Mouse (Mus musculus): Measurements from ENCODE around the gene Rasgef1b.

Rasgef1b gene

DNA sequence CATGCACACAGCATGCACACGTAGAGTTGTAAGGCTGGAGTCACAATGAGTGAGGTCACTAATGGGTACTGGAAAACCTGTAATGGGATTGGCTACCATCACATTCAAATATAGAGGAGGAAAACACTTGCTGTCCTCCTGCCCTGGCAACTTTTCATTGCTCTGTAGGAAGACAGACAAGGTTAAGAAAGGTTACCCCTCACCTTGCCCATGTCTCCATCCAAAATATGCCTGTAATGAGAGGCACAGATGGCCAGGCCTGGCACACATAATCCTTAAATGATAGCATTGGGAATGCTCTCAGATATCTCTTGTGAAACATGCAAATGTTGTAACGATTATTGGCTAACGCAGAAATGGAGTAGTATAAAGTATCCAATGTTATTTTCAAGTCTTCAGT, 235.8 kb downstream of the Rasgef1b start:
- DNase-seq (ENCODE audit: low spot score) = no peak

DNA sequence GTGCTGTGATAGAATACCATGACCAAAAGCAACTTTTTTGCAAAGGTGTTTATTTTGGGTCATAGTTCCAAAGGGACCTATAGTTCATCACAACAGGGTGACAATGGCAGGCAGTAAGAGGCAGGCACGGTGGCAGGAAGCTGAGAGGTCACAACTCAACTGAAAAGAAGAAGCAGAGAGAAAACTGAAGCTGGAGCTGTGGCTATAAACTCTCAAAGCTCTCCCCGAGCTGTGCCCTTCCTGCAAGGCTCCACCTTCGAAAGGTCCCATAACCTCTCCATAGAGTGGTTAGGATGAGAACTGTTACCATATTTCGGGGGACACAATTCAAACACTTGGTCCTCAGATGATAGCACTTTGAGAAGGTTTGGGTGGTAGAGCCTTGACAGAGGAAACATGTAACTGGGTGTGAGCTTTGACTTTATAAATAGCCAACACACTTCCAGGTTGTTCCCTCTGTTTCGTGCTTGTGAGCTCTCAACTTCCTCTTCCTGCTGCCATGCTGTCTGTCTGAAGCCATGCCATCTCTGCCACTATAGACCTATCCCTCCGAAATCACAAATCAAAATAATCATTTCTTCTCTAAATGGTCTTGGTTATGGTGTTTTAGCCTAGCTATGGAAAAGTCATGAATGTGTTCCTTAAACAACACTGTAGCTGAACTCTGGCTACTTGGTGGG, 240.2 kb downstream of the Rasgef1b start:
- DNase-seq (ENCODE audit: low spot score) = no peak

DNA sequence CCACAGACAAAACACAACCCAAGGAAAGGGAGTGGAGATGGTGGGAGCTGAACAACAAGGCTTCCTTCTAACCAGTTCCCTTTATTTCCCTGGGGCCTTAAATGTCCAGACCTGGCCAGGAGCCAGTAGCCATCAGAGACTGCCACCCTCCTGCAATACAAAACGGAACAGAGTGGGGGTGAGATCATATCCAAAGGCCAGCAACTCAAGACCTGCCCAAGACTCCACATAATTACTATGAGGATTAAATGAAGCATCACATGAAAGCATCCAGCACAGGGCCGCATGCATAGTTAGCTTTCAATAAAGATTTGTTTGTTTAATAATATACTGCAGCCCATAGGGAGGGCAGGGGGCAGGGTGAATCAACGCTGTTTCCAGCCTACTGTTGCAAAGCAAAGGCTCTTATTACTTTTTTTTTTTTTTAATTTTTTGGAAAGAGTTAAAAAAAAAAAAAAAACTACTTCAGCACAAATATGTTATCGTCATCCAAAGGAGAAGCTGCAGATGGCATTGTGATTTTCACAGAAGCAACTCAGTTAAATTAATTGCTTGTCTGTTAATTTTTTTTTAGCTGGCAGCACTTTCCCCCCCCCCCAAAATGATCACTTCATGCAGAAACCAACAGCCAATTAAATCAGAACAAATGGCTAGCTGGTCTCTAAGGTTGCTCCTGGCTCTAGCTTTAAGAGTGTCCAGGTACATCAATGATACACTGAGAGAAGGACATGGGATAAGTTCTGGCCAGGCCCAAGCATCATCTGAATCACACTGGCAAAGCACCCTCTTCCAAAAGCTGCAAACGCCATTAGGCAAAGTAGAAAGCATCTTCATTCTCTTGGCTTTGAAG, 241.6 kb downstream of the Rasgef1b start:
- DNase-seq (ENCODE audit: low spot score) = no peak

- DNase-seq (ENCODE audit: low spot score) = no peak
Measured at GRCm38 (mm10) chr5:99483162-99483561, 245.7 kb downstream of the Rasgef1b start.

- DNase-seq (ENCODE audit: low spot score) = no peak
Measured at GRCm38 (mm10) chr5:99482524-99482923, 246.3 kb downstream of the Rasgef1b start.

DNA sequence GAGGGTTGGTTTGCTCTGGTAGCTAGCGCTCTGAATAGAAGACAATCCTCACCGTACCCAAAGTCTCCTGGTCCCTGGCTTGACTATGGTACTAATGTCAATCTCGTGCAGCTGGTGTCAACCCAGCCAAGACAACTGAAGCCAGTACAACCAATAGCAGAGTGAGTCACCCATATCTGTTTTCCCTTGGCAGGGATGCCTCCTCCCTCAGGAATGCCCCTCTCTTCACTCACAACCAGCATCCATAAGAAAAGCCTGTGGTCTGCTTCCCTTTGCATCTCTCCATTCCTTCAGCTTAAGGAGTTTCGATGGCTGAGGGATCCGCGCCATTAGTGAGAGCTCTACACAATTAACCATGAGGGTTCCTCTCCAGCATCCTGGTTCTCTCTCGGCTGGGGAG, 246.8 kb downstream of the Rasgef1b start:
- DNase-seq (ENCODE audit: low spot score) = no peak

DNA sequence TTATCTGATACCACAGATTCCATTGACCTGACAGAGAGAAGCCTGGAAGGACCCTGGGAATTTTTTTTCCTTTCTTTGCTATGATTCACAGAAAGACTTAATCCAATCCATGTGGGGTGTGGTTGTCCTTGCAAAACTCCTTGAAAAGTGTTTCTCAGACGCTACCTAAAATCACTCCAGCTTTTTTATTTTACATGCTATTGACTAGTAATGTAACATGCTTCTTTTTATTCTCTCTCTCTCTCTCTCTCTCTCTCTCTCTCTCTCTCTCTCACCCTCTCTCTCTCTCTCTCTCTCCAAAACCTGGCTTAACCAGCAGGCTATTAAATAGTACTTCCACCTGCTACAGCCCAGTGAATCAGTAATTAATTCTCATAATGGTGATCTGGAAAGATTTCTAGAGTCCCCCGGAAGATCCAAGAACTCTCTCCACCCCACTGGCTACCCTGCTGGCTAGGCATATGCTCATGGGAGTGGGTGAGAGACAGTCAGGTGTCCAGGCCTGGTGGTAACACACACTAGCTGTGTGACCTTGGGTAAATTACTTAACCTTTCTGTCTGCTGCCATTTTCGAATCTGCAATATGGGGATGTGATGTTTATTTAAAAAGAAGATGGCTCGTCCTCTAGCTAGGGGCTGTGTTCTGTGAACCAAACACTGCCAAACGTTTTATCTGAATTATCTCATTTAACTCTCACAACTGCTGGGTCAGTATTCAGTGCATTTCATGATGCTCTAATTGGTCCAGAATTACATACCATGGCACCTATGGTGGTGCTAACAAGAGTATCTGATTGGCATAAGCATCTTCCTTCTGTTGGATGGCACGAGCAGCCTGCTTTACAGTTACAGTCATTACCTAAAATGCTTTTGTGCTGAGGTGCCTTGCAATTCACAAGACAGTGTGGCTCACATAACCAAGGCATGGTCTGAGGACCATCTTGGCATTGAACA, 248.5 kb downstream of the Rasgef1b start:
- no peak for DNase-seq (ENCODE audit: low spot score)

- peak; percentile 19 for DNase-seq (ENCODE audit: low spot score)
Measured at GRCm38 (mm10) chr5:99479263-99480077, 249.4 kb downstream of the Rasgef1b start.

DNA sequence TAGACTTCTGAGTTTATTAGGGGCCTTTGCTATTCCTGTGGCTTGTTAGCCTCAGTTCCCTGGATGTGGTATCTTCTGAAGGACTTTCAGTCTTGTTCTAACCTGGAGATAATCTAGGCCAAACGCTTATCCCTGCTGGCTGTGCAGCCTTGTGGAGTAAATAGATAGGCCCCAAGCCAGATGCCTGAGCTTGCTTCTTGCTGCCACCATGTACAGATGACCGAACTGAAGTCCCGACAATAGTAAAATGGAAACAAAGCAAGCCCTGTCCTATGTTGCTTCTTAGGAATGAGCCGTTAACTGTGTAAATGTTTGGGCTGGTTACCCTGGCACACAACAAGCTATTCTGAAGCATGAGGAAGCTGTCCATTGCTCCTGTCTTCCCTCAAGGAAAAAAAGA, 250.1 kb downstream of the Rasgef1b start:
- no peak for DNase-seq (ENCODE audit: low spot score)

DNA sequence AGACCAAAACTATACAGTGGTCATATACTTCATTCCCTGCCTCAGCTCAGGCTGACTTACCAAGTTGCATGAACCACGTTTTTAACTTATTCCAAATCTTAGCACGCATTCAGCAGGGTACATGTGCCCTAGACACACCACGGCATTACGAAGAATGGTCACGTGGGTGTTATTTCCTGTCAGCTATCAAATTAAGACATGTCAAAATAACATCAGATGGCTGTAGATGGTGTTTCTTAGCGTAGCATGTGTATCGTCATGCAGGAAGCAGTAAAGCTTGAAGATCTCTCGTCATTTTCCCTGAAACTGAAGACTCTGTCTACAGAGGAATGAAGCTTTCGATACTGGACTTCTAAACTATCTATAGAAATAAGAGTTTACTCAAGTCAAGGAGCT, 251.4 kb downstream of the Rasgef1b start:
- DNase-seq (ENCODE audit: low spot score) = no peak

DNA sequence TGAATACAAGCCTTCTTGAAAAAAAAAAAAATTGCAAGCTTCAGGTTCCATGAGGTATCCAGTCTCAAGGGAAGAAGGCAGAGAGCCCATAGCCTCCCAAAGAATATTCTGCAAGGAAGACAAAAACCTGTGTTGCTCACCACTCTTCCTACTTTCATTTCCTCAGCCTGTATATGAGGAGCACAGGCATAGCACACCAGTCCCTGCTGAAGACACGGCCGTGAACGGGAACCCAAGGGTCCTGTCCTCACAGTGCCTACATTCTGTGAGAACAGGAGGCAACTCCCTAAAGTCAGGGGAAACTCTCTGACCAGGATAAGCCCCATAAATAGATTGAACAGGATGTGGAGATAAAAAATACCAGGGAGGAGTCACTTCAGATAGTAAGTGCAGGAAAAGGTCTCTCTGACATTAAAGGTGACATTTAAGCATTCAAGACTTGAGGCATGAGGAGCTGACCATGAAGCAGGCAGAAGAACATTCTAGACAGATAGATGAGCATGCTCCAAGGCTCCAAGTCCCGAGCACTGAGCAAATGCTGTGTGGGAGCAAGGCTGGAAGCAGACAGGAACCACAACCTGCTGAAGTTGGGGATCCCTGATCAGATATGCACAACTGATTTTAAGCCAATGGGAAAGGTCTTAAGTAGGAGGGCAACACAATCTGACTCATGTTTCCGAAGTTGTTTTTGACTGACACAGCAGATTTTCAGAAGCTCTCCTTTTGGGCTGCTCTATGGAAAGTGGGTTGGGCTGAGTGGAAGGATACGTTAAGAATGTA, 252.0 kb downstream of the Rasgef1b start:
- DNase-seq (ENCODE audit: low spot score) = no peak

- DNase-seq (ENCODE audit: low spot score) = no peak
Measured at GRCm38 (mm10) chr5:99472607-99473335, 256.1 kb downstream of the Rasgef1b start.

DNA sequence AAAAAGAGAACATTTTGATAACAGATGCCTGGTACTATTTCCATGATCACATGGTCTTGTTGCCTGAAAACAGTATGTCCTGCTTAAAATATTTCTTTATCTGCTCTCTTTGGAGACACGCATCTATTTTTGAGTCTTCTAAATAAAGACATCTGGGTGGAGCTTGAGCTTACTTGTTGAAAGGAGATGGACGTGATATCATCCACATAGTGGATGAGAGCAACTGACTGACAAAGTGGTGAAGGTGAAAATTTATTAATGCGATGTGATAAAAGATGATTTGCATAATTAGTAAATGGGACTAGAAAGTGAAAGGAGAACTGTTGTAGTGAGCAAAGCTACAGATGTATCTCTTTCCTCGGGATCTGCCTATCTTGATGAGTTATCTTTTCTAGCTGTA, 257.1 kb downstream of the Rasgef1b start:
- DNase-seq (ENCODE audit: low spot score) = no peak

DNA sequence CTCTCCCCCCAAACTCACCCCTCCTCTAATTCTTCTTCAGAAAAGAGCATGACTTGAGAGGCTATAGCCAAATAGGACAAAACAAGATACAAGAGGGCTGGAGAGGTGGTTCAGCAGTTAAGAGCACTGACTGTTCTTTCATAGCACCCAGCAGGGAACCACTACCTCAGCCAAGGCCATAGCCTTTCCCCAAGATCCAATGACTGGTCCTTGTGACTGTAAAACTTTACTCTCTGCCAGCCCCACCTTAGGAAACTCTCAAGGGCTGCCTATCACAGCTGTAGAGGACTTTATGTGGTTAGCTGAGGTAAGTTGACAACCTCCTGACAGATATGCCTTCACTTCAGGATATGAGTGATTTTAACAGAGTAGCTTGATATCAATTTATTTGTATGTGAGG, 258.3 kb downstream of the Rasgef1b start:
- DNase-seq (ENCODE audit: low spot score) = no peak

GRCm38 (mm10) chr5:99459007-99459406, 269.9 kb downstream of the Rasgef1b start:
- DNase-seq (ENCODE audit: low spot score) = no peak

DNA sequence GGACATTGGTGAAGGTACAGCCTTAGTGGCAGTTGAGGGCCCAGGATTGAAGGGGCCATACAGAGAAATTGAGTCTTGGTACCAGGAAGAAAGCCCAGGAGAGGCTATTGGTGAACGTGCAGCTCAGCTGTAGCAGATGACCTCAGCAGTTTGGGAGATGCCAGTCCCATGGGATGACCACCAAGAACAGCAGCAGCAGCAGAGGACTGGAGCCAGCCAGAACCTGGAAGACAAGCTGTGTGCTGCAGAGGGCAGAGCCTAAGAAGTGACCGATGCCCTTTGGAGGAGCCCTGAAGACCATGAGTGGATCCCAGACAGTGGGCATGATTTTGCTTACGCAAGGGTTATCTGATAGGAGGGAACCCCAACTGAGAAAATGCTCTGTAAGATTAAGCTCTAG, 271.6 kb downstream of the Rasgef1b start:
- no peak for DNase-seq (ENCODE audit: low spot score)

- DNase-seq (ENCODE audit: low spot score) = no peak
Measured at GRCm38 (mm10) chr5:99451939-99452338, 276.9 kb downstream of the Rasgef1b start.

GRCm38 (mm10) chr5:99451416-99451815, 277.4 kb downstream of the Rasgef1b start:
- no peak for DNase-seq (ENCODE audit: low spot score)

- DNase-seq (ENCODE audit: low spot score) = no peak
Measured at GRCm38 (mm10) chr5:99450994-99451393, 277.9 kb downstream of the Rasgef1b start.

GRCm38 (mm10) chr5:99450463-99450862, 278.4 kb downstream of the Rasgef1b start:
- DNase-seq (ENCODE audit: low spot score) = no peak
